Mouse (Mus musculus) stomach, postnatal 0 days (tissue): ENCODE data around the gene Ttll11. TPM values are rescaled to one million over a fixed set of nuclear protein-coding genes. Genes with fewer than 3 reads are reported as not detected.

Experiments used
- ATAC-seq: fragments of 200-750 bp; cut with Nextera tagmentation; 2 replicates; pipeline ENCODE4 v1.8.0; 2017; ENCODE audit not compliant: low FRiP score, low TSS enrichment
- DNase-seq: peaks from one replicate; pipeline ENCODE4 v3.0.0-alpha.2; 2016; ENCODE audit warnings: low spot score
- H3K27ac ChIP-seq: fragments of 300-500 bp; sonication (generic); replicated peaks from 2 replicates; pipeline ENCODE4 v1.5.1; 2014; ENCODE audit warnings: mild to moderate bottlenecking, control low read depth
- H3K27me3 ChIP-seq: fragments of 300-500 bp; sonication (generic); 2 replicates; pipeline ENCODE4 v1.6.1; 2014; ENCODE audit warnings: low read length; ENCODE audit not compliant: control insufficient read depth, insufficient read depth
- H3K36me3 ChIP-seq: fragments of 300-500 bp; sonication (generic); 2 replicates; pipeline ENCODE4 v1.6.1; 2014; ENCODE audit warnings: low read length, mixed read lengths; ENCODE audit not compliant: control insufficient read depth, insufficient read depth
- H3K4me1 ChIP-seq: fragments of 300-500 bp; sonication (generic); replicated peaks from 2 replicates; pipeline ENCODE4 v1.6.1; 2014; ENCODE audit warnings: antibody characterized with exemption; ENCODE audit not compliant: control insufficient read depth, insufficient read depth
- H3K4me2 ChIP-seq: fragments of 300-500 bp; sonication (generic); replicated peaks from 2 replicates; pipeline ENCODE4 v1.6.1; 2014; ENCODE audit warnings: low read depth, mild to moderate bottlenecking, control low read depth, moderate library complexity
- H3K4me3 ChIP-seq: fragments of 300-500 bp; sonication (generic); 2 replicates; pipeline ENCODE4 v1.5.1; 2014; ENCODE audit warnings: low read depth, low read length, control low read depth
- H3K9ac ChIP-seq: fragments of 300-500 bp; sonication (generic); 2 replicates; pipeline ENCODE4 v1.6.1; 2014; ENCODE audit warnings: mild to moderate bottlenecking, low read length, control low read depth, mixed read lengths
- H3K9me3 ChIP-seq: fragments of 300-500 bp; sonication (generic); 2 replicates; pipeline ENCODE4 v1.6.1; 2016; ENCODE audit warnings: low read length; ENCODE audit not compliant: control insufficient read depth
- CTCF ChIP-seq: IDR thresholded peaks from 2 replicates; pipeline ENCODE4 v1.5.1; 2016; ENCODE audit warnings: antibody characterized with exemption, low read depth, mild to moderate bottlenecking, moderate library complexity
- EP300 ChIP-seq: optimal IDR thresholded peaks from 2 replicates; pipeline ENCODE3; 2016; ENCODE audit warnings: antibody characterized with exemption
- WGBS: fragments of 180-500 bp; shearing (Covaris S2); extraction: QIAGEN DNeasy Blood & Tissue Kit; methylation state at CpG from one replicate; pipeline ENCODE4 v1.1.7; 2014; 5-methylcytosine and 5-hydroxymethylcytosine counted together
- polyA plus RNA-seq: library from polyadenylated mRNA; unstranded; fragments of >200 nt; fragmentation: Nextera tagmentation; extraction: Ambion mirVana; gene quantifications from 2 replicates; pipeline ENCODE4 v1.2.1, GENCODE M21; 2015

The Ttll11 gene
- polyA plus RNA-seq, 1 experiment from 2014 or later, result 0.55 TPM

GRCm38 (mm10) chr2:35884296-35884695 is 95.4 kb downstream of the Ttll11 start:
- no peak for ATAC-seq

GRCm38 (mm10) chr2:35882336-35882987 is 97.3 kb downstream of the Ttll11 start:
- ATAC-seq, result no peak
- Histone ChIP-seq H3K27me3 (no peaks in the 10 kb centered on the region), H3K4me1 (0 out of 2 replicates have a peak, but pooled peaks cover 2% of the 10 kb centered on the region), H3K4me3 (no peak overlapping the region), H3K9me3 (no peaks in the 10 kb centered on the region), H3K9ac (no peak overlapping the region), H3K36me3 (no peaks in the 10 kb centered on the region), H3K4me2 (no peak overlapping the region), H3K27ac (no peak overlapping the region)
- no peak for TF ChIP-seq CTCF
- TF ChIP-seq EP300, result no peak
- DNase-seq, result no peak
- 57% methylated on average over 9 of the region's 9 CpGs for WGBS

More at GRCm38 (mm10) chr2:35884296-35884695, 95.4 kb downstream of the Ttll11 start:
- Histone ChIP-seq H3K4me2 (no peak overlapping the region), H3K36me3 (no peaks in the 10 kb centered on the region), H3K4me3 (no peak overlapping the region), H3K27ac (no peak overlapping the region), H3K4me1 (0 out of 2 replicates have a peak, but pooled peaks cover 2% of the 10 kb centered on the region), H3K9me3 (no peaks in the 10 kb centered on the region), H3K9ac (no peak overlapping the region), H3K27me3 (no peaks in the 10 kb centered on the region)
- no peak for DNase-seq
- WGBS, result 23% methylated on average over 7 of the region's 7 CpGs
- no peak for TF ChIP-seq CTCF
- no peak for TF ChIP-seq EP300

GRCm38 (mm10) chr2:35881896-35882295 is 97.8 kb downstream of the Ttll11 start:
- Histone ChIP-seq H3K9me3 (no peaks in the 10 kb centered on the region), H3K27ac (peak overlapping the region; percentile 65), H3K27me3 (no peaks in the 10 kb centered on the region), H3K4me2 (no peak overlapping the region), H3K36me3 (no peaks in the 10 kb centered on the region), H3K4me1 (0 out of 2 replicates have a peak, but pooled peaks cover 2% of the 10 kb centered on the region), H3K9ac (no peak overlapping the region), H3K4me3 (no peak overlapping the region)
- TF ChIP-seq CTCF (no peak), EP300 (no peak)
- no peak for ATAC-seq
- WGBS, result 74% methylated on average over 9 of the region's 9 CpGs
- no peak for DNase-seq

- no peaks in the 10 kb centered on the region for H3K9me3 ChIP-seq
- H3K4me3 ChIP-seq, result no peak overlapping the region
- DNase-seq (no peak), ATAC-seq (no peak)
- TF ChIP-seq CTCF, result no peak
- TF ChIP-seq EP300, result no peak
- H3K36me3 ChIP-seq, result no peaks in the 10 kb centered on the region
- no peak overlapping the region for H3K4me2 ChIP-seq
- H3K27me3 ChIP-seq, result no peaks in the 10 kb centered on the region
- 0 out of 2 replicates have a peak, but pooled peaks cover 2% of the 10 kb centered on the region for H3K4me1 ChIP-seq
- WGBS, result 58% methylated on average over 7 of the region's 7 CpGs
- peak overlapping the region; percentile 86 for H3K27ac ChIP-seq
- H3K9ac ChIP-seq, result peak overlapping the region; percentile 27; the same call in 1 of the 2 replicates
Measured at GRCm38 (mm10) chr2:35880362-35880761, 99.4 kb downstream of the Ttll11 start.

- WGBS, result 71% methylated on average over 4 of the region's 4 CpGs
Measured at GRCm38 (mm10) chr2:35879887-35880286, 99.8 kb downstream of the Ttll11 start.

GRCm38 (mm10) chr2:35878506-35878905 is 101.2 kb downstream of the Ttll11 start:
- H3K4me2 ChIP-seq, result no peak overlapping the region
- H3K4me1 ChIP-seq, result peaks cover 2% of the 10 kb centered on the region; the same call in 1 of the 2 replicates
- TF ChIP-seq CTCF, result no peak
- DNase-seq (no peak), ATAC-seq (no peak)
- no peaks in the 10 kb centered on the region for H3K36me3 ChIP-seq
- H3K9ac ChIP-seq, result no peak overlapping the region
- no peaks in the 10 kb centered on the region for H3K9me3 ChIP-seq
- no peak overlapping the region for H3K27ac ChIP-seq
- no peaks in the 10 kb centered on the region for H3K27me3 ChIP-seq
- 94% methylated on average over 3 of the region's 3 CpGs for WGBS
- no peak overlapping the region for H3K4me3 ChIP-seq

More at GRCm38 (mm10) chr2:35879887-35880286, 99.8 kb downstream of the Ttll11 start:
- H3K9me3 ChIP-seq, result no peaks in the 10 kb centered on the region
- H3K36me3 ChIP-seq, result no peaks in the 10 kb centered on the region
- DNase-seq (no peak), ATAC-seq (no peak)
- TF ChIP-seq EP300, result no peak
- TF ChIP-seq CTCF, result no peak
- H3K4me2 ChIP-seq, result no peak overlapping the region
- peaks cover 2% of the 10 kb centered on the region; the same call in 1 of the 2 replicates for H3K4me1 ChIP-seq
- peak overlapping the region; percentile 86 for H3K27ac ChIP-seq
- peak overlapping the region; percentile 27; the same call in 1 of the 2 replicates for H3K9ac ChIP-seq
- no peaks in the 10 kb centered on the region for H3K27me3 ChIP-seq
- no peak overlapping the region for H3K4me3 ChIP-seq
